Mouse (Mus musculus) lung, embryonic 14.5 days (tissue): ENCODE results near the gene Plce1. TPM values are rescaled to one million over a fixed set of nuclear protein-coding genes. Genes with fewer than 3 reads are reported as not detected.

Source experiments
- ATAC-seq: fragments of 200-750 bp; cut with Nextera tagmentation; 2 replicates; pipeline ENCODE4 v1.8.0; 2017; ENCODE audit warnings: mild to moderate bottlenecking, moderate TSS enrichment, moderate library complexity; ENCODE audit not compliant: insufficient read depth
- DNase-seq: peaks from one replicate; pipeline ENCODE4 v3.0.0-alpha.2; 2015
- H3K27ac ChIP-seq: fragments of 300-500 bp; sonication (generic); 2 replicates; pipeline ENCODE4 v1.5.1; 2014; ENCODE audit warnings: low read depth, mild to moderate bottlenecking, moderate library complexity
- H3K27me3 ChIP-seq: fragments of 300-500 bp; sonication (generic); 2 replicates; pipeline ENCODE4 v1.6.1; 2014; ENCODE audit warnings: low read length, control low read depth; ENCODE audit not compliant: insufficient read depth
- H3K36me3 ChIP-seq: fragments of 300-500 bp; sonication (generic); 2 replicates; pipeline ENCODE4 v1.6.1; 2014; ENCODE audit warnings: control low read depth; ENCODE audit not compliant: insufficient read depth
- H3K4me1 ChIP-seq: fragments of 300-500 bp; sonication (generic); 2 replicates; pipeline ENCODE4 v1.6.1; 2014; ENCODE audit warnings: antibody characterized with exemption, control low read depth; ENCODE audit not compliant: insufficient read depth
- H3K4me2 ChIP-seq: fragments of 300-500 bp; sonication (generic); 2 replicates; pipeline ENCODE4 v1.6.1; 2014; ENCODE audit warnings: mild to moderate bottlenecking
- H3K4me3 ChIP-seq: fragments of 300-500 bp; sonication (generic); 2 replicates; pipeline ENCODE4 v1.5.1; 2014; ENCODE audit warnings: low read depth, low read length
- H3K9ac ChIP-seq: fragments of 300-500 bp; sonication (generic); 2 replicates; pipeline ENCODE4 v1.6.1; 2014
- H3K9me3 ChIP-seq: fragments of 300-500 bp; sonication (generic); 2 replicates; pipeline ENCODE4 v1.6.1; 2016; ENCODE audit warnings: low read depth, low read length, control low read depth
- CTCF ChIP-seq: IDR thresholded peaks from 2 replicates; pipeline ENCODE4 v1.5.1; 2016; ENCODE audit warnings: antibody characterized with exemption, low read depth
- WGBS: fragments of 180-500 bp; shearing (Covaris S2); extraction: QIAGEN DNeasy Blood & Tissue Kit; methylation state at CpG from one replicate; pipeline ENCODE4 v1.1.7; 2014; 5-methylcytosine and 5-hydroxymethylcytosine counted together
- polyA plus RNA-seq: library from polyadenylated mRNA; unstranded; fragments of >200 nt; fragmentation: Nextera tagmentation; extraction: Ambion mirVana; gene quantifications from 2 replicates; pipeline ENCODE4 v1.2.1, GENCODE M21; 2014

Plce1 gene
- polyA plus RNA-seq, result 3.8 and 4.5 TPM in 2 replicates

DNA sequence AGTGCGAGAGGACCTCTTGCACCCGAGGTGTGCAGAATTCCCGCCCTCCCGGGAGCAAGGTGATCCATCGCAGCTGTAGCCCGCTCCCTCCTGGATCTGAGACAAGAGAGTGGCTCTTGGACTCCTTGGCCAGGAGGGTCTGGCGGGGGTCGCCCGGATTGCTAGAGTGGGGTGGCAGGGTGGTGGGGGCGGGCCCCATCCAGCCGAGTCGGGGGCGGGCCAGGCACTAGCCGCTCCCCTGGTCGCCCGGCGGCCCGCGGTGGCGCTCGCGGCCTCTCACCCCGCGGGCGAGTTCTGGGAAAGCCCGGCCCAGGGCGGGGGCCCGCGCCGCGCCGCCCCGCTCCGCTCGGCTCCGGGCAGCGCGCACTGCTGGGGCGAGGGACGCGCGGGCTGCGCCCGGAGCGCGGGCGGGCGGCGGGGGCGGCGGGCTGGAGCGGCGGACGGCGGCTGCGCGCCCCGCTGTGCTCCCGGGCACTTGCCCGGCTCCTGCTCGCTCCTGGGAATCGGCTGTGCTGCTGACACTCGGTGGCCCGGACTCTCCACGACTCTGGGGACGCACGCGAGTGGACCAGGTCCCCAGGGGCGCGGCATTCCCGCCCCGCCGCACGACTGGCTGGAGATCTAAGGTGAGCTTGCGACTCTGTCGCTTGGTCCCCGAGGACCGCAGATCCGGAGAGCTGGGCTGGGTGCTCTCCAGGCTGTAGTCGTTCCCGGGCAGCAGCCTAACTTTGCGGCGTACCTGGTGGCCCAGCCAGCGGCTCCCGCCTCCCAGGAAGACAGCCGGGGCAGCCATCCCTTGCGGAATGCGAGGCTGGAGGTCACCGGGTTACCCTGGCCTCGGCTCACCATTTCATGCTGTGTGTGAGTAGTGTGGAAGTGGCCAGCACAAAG, at the start of gene Plce1:
Gene Plce1, plus strand, starts transcription at position 379 of the 891 bp plus-strand sequence.
- WGBS, result under 1% methylated on average over 78 of the region's 90 CpGs
- H3K27me3 ChIP-seq, result peaks cover 16% of the 10 kb centered on the region; the same call in 1 of the 2 replicates
- DNase-seq, result peak; percentile 74
- 0 out of 2 replicates have a peak, but pooled peaks cover 4% of the 10 kb centered on the region for H3K4me1 ChIP-seq
- H3K4me2 ChIP-seq, result peak within 1 kb of the TSS; percentile 93
- H3K4me3 ChIP-seq, result peak within 1 kb of the TSS; percentile 69
- no peak for TF ChIP-seq CTCF
- H3K9me3 ChIP-seq, result no peaks in the 10 kb centered on the region
- ATAC-seq, result peak; percentile 92
- peak within 1 kb of the TSS; percentile 69 for H3K9ac ChIP-seq
- H3K27ac ChIP-seq, result peak within 1 kb of the TSS; percentile 4; the same call in 1 of the 2 replicates
- H3K36me3 ChIP-seq, result no peaks in the 10 kb centered on the region

- ATAC-seq, result no peak
These were observed 49.6 kb upstream of the Plce1 start for GRCm38 (mm10) chr19:38431326-38431725.

GRCm38 (mm10) chr19:38432021-38432420, 48.9 kb upstream of the Plce1 start:
- WGBS, result 82% methylated on average over 3 of the region's 3 CpGs

More at GRCm38 (mm10) chr19:38431326-38431725, 49.6 kb upstream of the Plce1 start:
- H3K4me3 ChIP-seq, result no peak overlapping the region
- H3K27ac ChIP-seq, result no peak overlapping the region
- WGBS, result 78% methylated on average over 7 of the region's 7 CpGs
- H3K4me1 ChIP-seq, result no peaks in the 10 kb centered on the region
- no peaks in the 10 kb centered on the region; the same call in 1 of the 2 replicates for H3K9me3 ChIP-seq
- DNase-seq, result no peak
- H3K27me3 ChIP-seq, result no peaks in the 10 kb centered on the region
- no peak for TF ChIP-seq CTCF
- no peaks in the 10 kb centered on the region for H3K36me3 ChIP-seq
- H3K4me2 ChIP-seq, result no peak overlapping the region
- no peak overlapping the region for H3K9ac ChIP-seq

DNA sequence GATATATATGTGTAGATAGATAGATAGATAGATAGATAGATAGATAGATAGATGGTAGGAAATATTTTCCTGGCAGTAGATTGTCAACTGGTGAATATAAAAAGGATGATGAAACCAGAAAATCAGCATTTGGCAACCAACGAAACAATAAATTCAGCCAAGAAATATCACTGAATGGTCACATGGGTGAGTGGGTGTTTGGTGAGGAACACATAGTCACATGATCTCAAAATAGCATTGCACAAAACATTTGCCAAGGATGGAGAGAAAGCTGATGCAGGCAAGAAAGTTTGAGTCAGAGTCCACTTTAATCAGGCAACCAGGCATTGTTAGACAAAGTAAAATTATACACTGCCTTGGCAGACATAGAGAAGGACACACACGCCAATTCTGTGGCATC, 47.5 kb upstream of the Plce1 start:
- H3K9me3 ChIP-seq, result no peaks in the 10 kb centered on the region; the same call in 1 of the 2 replicates
- no peak for TF ChIP-seq CTCF
- no peaks in the 10 kb centered on the region for H3K27me3 ChIP-seq
- ATAC-seq, result no peak
- 74% methylated on average over 2 of the region's 2 CpGs for WGBS
- H3K4me2 ChIP-seq, result no peak overlapping the region
- H3K27ac ChIP-seq, result no peak overlapping the region
- H3K9ac ChIP-seq, result no peak overlapping the region
- no peaks in the 10 kb centered on the region for H3K4me1 ChIP-seq
- H3K4me3 ChIP-seq, result no peak overlapping the region
- no peaks in the 10 kb centered on the region for H3K36me3 ChIP-seq
- DNase-seq, result no peak

More at GRCm38 (mm10) chr19:38432021-38432420, 48.9 kb upstream of the Plce1 start:
- Histone ChIP-seq H3K27ac (no peak overlapping the region), H3K9ac (no peak overlapping the region), H3K9me3 (no peaks in the 10 kb centered on the region; the same call in 1 of the 2 replicates), H3K4me2 (no peak overlapping the region), H3K4me3 (no peak overlapping the region), H3K36me3 (no peaks in the 10 kb centered on the region), H3K4me1 (no peaks in the 10 kb centered on the region), H3K27me3 (no peaks in the 10 kb centered on the region)
- ATAC-seq (no peak), DNase-seq (no peak)
- TF ChIP-seq CTCF, result no peak

GRCm38 (mm10) chr19:38435221-38435620, 45.7 kb upstream of the Plce1 start:
- no peak for TF ChIP-seq CTCF
- 87% methylated on average over 15 of the region's 15 CpGs for WGBS
- no peaks in the 10 kb centered on the region for H3K27me3 ChIP-seq
- H3K4me3 ChIP-seq, result no peak overlapping the region
- no peak overlapping the region for H3K9ac ChIP-seq
- DNase-seq (no peak), ATAC-seq (no peak)
- H3K36me3 ChIP-seq, result no peaks in the 10 kb centered on the region
- no peaks in the 10 kb centered on the region; the same call in 1 of the 2 replicates for H3K9me3 ChIP-seq
- no peak overlapping the region for H3K4me2 ChIP-seq
- H3K27ac ChIP-seq, result no peak overlapping the region
- no peaks in the 10 kb centered on the region for H3K4me1 ChIP-seq

GRCm38 (mm10) chr19:38441860-38442259, 39.0 kb upstream of the Plce1 start:
- 42% methylated on average over 8 of the region's 8 CpGs for WGBS
- ATAC-seq, result no peak

DNA sequence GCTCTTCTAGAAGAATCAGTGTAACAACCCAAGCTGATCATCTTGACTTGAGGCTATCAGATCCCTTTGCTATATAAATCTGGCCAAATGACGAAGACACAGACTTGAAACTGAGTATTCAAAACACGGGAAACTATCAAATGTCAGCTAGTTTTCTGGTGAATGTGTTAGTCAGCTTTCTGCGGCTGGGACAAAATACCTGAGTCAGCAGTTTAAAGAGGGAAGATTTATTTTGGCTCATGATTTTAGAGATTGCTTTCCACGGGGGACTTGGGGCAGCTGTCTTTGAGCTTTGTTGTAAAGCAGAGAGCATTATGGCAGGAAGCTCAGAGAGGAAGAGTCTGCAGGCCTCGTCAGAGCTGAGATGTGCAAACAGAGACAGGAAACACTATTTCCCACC, 35.2 kb upstream of the Plce1 start:
- Histone ChIP-seq H3K27me3 (no peaks in the 10 kb centered on the region), H3K36me3 (no peaks in the 10 kb centered on the region), H3K9me3 (no peaks in the 10 kb centered on the region), H3K4me1 (no peaks in the 10 kb centered on the region), H3K9ac (no peak overlapping the region), H3K4me3 (no peak overlapping the region), H3K4me2 (no peak overlapping the region), H3K27ac (no peak overlapping the region)
- WGBS, result 56% methylated on average over 5 of the region's 5 CpGs
- TF ChIP-seq CTCF, result no peak
- ATAC-seq (no peak), DNase-seq (no peak)

More at GRCm38 (mm10) chr19:38441860-38442259, 39.0 kb upstream of the Plce1 start:
- no peaks in the 10 kb centered on the region for H3K4me1 ChIP-seq
- H3K9me3 ChIP-seq, result no peaks in the 10 kb centered on the region
- H3K36me3 ChIP-seq, result no peaks in the 10 kb centered on the region
- H3K4me2 ChIP-seq, result no peak overlapping the region
- no peak overlapping the region for H3K4me3 ChIP-seq
- no peak for TF ChIP-seq CTCF
- H3K9ac ChIP-seq, result no peak overlapping the region
- DNase-seq, result no peak
- H3K27ac ChIP-seq, result no peak overlapping the region
- no peaks in the 10 kb centered on the region for H3K27me3 ChIP-seq
